Mouse (Mus musculus): ENCODE measurements at regions not wholly inside any gene's neighbourhood (a gene's known extent, or its start where the extent isn't known, plus 50 kb on each side); places are given as distances from the start of the nearest gene placed in this dataset.
"Not testable (repeated sequence)": the region's sequence is repeated elsewhere in the genome, so short reads cannot be mapped to it uniquely, and the experiment has no call there.

GRCm38 (mm10) chr8:19588715-19589114, 93.8 kb downstream of the Defb7 start:
- peak; percentile 31 for TF ChIP-seq CTCF (IDR thresholded peaks at IDR 0.05; ENCODE audit: low read depth)
- Histone ChIP-seq H3K27me3 (ENCODE audit: insufficient read depth, low read length) (no peaks in the 10 kb centered on the region), H3K27ac (no peak overlapping the region), H3K4me3 (replicated peaks; ENCODE audit: low read depth, low read length) (no peak overlapping the region), H3K4me1 (replicated peaks; ENCODE audit: insufficient read depth, low read length) (no peaks in the 10 kb centered on the region), H3K9me3 (replicated peaks; ENCODE audit: low read length) (no peaks in the 10 kb centered on the region), H3K4me2 (ENCODE audit: low read length) (no peak overlapping the region), H3K36me3 (ENCODE audit: insufficient read depth, low read length) (no peaks in the 10 kb centered on the region), H3K9ac (ENCODE audit: low read depth, low read length) (no peak overlapping the region)
- ATAC-seq (replicated peaks; ENCODE audit: low FRiP score, low read depth) (no peak), DNase-seq (ENCODE audit: low spot score) (no peak)
- 65% methylated on average over 5 of the region's 5 CpGs for WGBS

DNA sequence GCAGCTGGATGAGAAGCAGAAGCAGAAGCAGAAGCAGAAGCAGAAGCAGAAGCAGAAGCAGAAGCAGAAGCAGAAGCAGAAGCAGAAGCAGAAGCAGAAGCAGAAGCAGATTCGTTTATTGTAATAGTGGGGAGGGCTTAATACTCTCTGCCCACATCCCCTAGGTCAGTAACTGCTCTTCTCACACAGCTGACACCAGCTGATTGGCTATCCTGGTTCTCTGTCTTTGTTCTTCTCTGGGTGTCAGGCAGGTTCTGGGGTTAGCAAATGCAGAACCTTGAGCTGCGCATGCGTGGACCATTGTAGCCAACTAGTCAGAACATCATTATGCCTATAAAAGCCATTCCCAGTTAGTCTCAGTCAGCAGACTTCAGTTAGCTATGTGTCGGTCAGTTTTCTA, 106.6 kb downstream of the Defb7 start:
- not testable (repeated sequence) for H3K36me3 ChIP-seq (ENCODE audit: insufficient read depth, low read length); H3K9me3 ChIP-seq (replicated peaks; ENCODE audit: low read length); H3K27me3 ChIP-seq (ENCODE audit: insufficient read depth, low read length); ATAC-seq (replicated peaks; ENCODE audit: low FRiP score, low read depth); H3K4me2 ChIP-seq (ENCODE audit: low read length); H3K4me3 ChIP-seq (replicated peaks; ENCODE audit: low read depth, low read length); H3K9ac ChIP-seq (ENCODE audit: low read depth, low read length); DNase-seq (ENCODE audit: low spot score); H3K4me1 ChIP-seq (replicated peaks; ENCODE audit: insufficient read depth, low read length); H3K27ac ChIP-seq
- 82% methylated on average over 4 of the region's 4 CpGs for WGBS

- TF ChIP-seq CTCF (IDR thresholded peaks at IDR 0.05; ENCODE audit: low read depth) = no peak
- Histone ChIP-seq H3K27me3 (ENCODE audit: insufficient read depth, low read length) (no peaks in the 10 kb centered on the region), H3K4me3 (replicated peaks; ENCODE audit: low read depth, low read length) (no peak overlapping the region), H3K36me3 (ENCODE audit: insufficient read depth, low read length) (no peaks in the 10 kb centered on the region), H3K4me1 (replicated peaks; ENCODE audit: insufficient read depth, low read length) (no peaks in the 10 kb centered on the region), H3K9me3 (replicated peaks; ENCODE audit: low read length) (no peaks in the 10 kb centered on the region), H3K4me2 (ENCODE audit: low read length) (no peak overlapping the region), H3K9ac (ENCODE audit: low read depth, low read length) (no peak overlapping the region), H3K27ac (no peak overlapping the region)
- no peak for DNase-seq (ENCODE audit: low spot score)
- no peak for ATAC-seq (replicated peaks; ENCODE audit: low FRiP score, low read depth)
- 86% methylated on average over 5 of the region's 5 CpGs for WGBS
These were observed 111.7 kb downstream of the Defb7 start for GRCm38 (mm10) chr8:19606586-19606985.

GRCm38 (mm10) chr8:19627514-19627913, 101.9 kb upstream of the 4930467E23Rik start:
- ATAC-seq (replicated peaks; ENCODE audit: low FRiP score, low read depth) = no peak
- H3K9me3 ChIP-seq (replicated peaks; ENCODE audit: low read length) = no peaks in the 10 kb centered on the region
- no peak overlapping the region for H3K9ac ChIP-seq (ENCODE audit: low read depth, low read length)
- no peak overlapping the region for H3K4me3 ChIP-seq (replicated peaks; ENCODE audit: low read depth, low read length)
- 90% methylated on average over 8 of the region's 8 CpGs for WGBS
- TF ChIP-seq CTCF (IDR thresholded peaks at IDR 0.05; ENCODE audit: low read depth) = no peak
- no peak for DNase-seq (ENCODE audit: low spot score)
- H3K27ac ChIP-seq = no peak overlapping the region
- H3K27me3 ChIP-seq (ENCODE audit: insufficient read depth, low read length) = no peaks in the 10 kb centered on the region
- H3K4me1 ChIP-seq (replicated peaks; ENCODE audit: insufficient read depth, low read length) = no peaks in the 10 kb centered on the region
- H3K4me2 ChIP-seq (ENCODE audit: low read length) = no peak overlapping the region
- no peaks in the 10 kb centered on the region for H3K36me3 ChIP-seq (ENCODE audit: insufficient read depth, low read length)

DNA sequence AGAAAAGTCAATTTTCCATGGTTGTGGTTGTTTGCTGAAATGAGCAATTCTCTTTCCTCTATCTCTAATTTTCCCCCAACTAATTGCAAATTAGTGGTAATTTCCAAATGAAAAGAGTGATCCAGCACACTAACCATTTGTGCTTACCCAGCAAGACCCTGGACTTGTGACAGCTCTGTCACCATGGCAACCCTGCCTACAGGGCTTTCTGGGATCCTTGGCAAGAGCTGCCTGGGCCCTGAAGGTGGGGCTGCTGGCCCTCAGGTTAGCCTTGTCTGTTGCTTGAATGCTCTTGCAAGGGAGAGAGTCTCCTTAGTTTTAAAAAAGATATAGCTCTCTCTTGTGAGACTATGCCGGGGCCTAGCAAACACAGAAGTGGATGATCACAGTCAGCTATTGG, 80.8 kb upstream of the 4930467E23Rik start:
- H3K4me1 ChIP-seq (replicated peaks; ENCODE audit: insufficient read depth, low read length); H3K36me3 ChIP-seq (ENCODE audit: insufficient read depth, low read length); H3K9ac ChIP-seq (ENCODE audit: low read depth, low read length); ATAC-seq (replicated peaks; ENCODE audit: low FRiP score, low read depth); H3K4me2 ChIP-seq (ENCODE audit: low read length); H3K27me3 ChIP-seq (ENCODE audit: insufficient read depth, low read length); H3K9me3 ChIP-seq (replicated peaks; ENCODE audit: low read length); H3K27ac ChIP-seq; DNase-seq (ENCODE audit: low spot score); H3K4me3 ChIP-seq (replicated peaks; ENCODE audit: low read depth, low read length): not testable (repeated sequence)
- WGBS = 96% methylated on average over 1 of the region's 1 CpGs
